Mouse (Mus musculus) liver, embryonic 16.5 days (tissue): ENCODE measurements around the gene Vmn1r168. TPM values are rescaled to one million over a fixed set of nuclear protein-coding genes. Genes with fewer than 3 reads are reported as not detected.
"Not testable (repeated sequence)": the region's sequence is repeated elsewhere in the genome, so short reads cannot be mapped to it uniquely, and the experiment has no call there.

Experiments used
- ATAC-seq: fragments of 200-750 bp; cut with Nextera tagmentation; 2 replicates; pipeline ENCODE4 v1.8.0; 2017; ENCODE audit warnings: low read depth, mild to moderate bottlenecking, moderate number of reproducible peaks, moderate library complexity
- H3K27ac ChIP-seq: fragments of 300-500 bp; sonication (generic); 2 replicates; pipeline ENCODE4 v1.5.1; 2014; ENCODE audit warnings: mild to moderate bottlenecking, low read length
- H3K27me3 ChIP-seq: fragments of 300-500 bp; sonication (generic); 2 replicates; pipeline ENCODE4 v1.6.1; 2014; ENCODE audit warnings: low read depth, low read length, mixed read lengths; ENCODE audit not compliant: control insufficient read depth, insufficient read depth
- H3K36me3 ChIP-seq: fragments of 300-500 bp; sonication (generic); 2 replicates; pipeline ENCODE4 v1.6.1; 2014; ENCODE audit warnings: mild to moderate bottlenecking; ENCODE audit not compliant: control insufficient read depth, insufficient read depth
- H3K4me1 ChIP-seq: fragments of 300-500 bp; sonication (generic); 2 replicates; pipeline ENCODE4 v1.6.1; 2014; ENCODE audit warnings: low read depth, low read length, mixed read lengths; ENCODE audit not compliant: control insufficient read depth
- H3K4me2 ChIP-seq: fragments of 300-500 bp; sonication (generic); 2 replicates; pipeline ENCODE4 v1.6.1; 2014; ENCODE audit warnings: low read depth, low read length, mixed read lengths
- H3K4me3 ChIP-seq: fragments of 300-500 bp; sonication (generic); 2 replicates; pipeline ENCODE4 v1.5.1; 2014; ENCODE audit warnings: low read depth, mild to moderate bottlenecking, low read length
- H3K9ac ChIP-seq: fragments of 300-500 bp; sonication (generic); 2 replicates; pipeline ENCODE4 v1.6.1; 2014; ENCODE audit warnings: low read depth, low read length
- H3K9me3 ChIP-seq: fragments of 300-500 bp; sonication (generic); replicated peaks from 2 replicates; pipeline ENCODE4 v1.6.1; 2016; ENCODE audit warnings: low read length; ENCODE audit not compliant: control insufficient read depth
- WGBS: fragments of 180-500 bp; shearing (Covaris S2); extraction: QIAGEN DNeasy Blood & Tissue Kit; methylation state at CpG from one replicate; pipeline ENCODE4 v1.1.7; 2014; ENCODE audit not compliant: insufficient replicate concordance; 5-methylcytosine and 5-hydroxymethylcytosine counted together
- polyA plus RNA-seq: library from polyadenylated mRNA; unstranded; fragments of >200 nt; fragmentation: Nextera tagmentation; extraction: Ambion mirVana; gene quantifications from 2 replicates; pipeline ENCODE4 v1.2.1, GENCODE M21; 2015

Vmn1r168 gene
- not detected in 2 replicates for polyA plus RNA-seq

- H3K9ac ChIP-seq, H3K36me3 ChIP-seq, H3K4me3 ChIP-seq, H3K9me3 ChIP-seq, H3K4me1 ChIP-seq, H3K27me3 ChIP-seq, H3K4me2 ChIP-seq, ATAC-seq, H3K27ac ChIP-seq: not testable (repeated sequence)
- WGBS = no CpG with 5 or more reads among the region's 1 CpGs
Observed at GRCm38 (mm10) chr7:23539432-23539831, at the start of gene Vmn1r168. Gene Vmn1r168 (plus strand): TSS chr7:23539732.

GRCm38 (mm10) chr7:23507106-23507505, 32.4 kb upstream of the Vmn1r168 start, which contains the start of gene Vmn1r167:
Gene Vmn1r167 (minus strand): TSS chr7:23507206.
- not testable (repeated sequence) for H3K9me3 ChIP-seq, H3K9ac ChIP-seq, H3K27ac ChIP-seq, H3K4me3 ChIP-seq, H3K27me3 ChIP-seq, H3K4me2 ChIP-seq, H3K4me1 ChIP-seq, ATAC-seq, H3K36me3 ChIP-seq
- 60% methylated on average over 2 of the region's 2 CpGs for WGBS

GRCm38 (mm10) chr7:23575226-23575625, 35.7 kb downstream of the Vmn1r168 start, which contains the start of gene Vmn1r169:
Gene Vmn1r169 (plus strand): TSS chr7:23575526.
- 50% methylated on average over 1 of the region's 2 CpGs for WGBS
- not testable (repeated sequence) for H3K4me3 ChIP-seq, H3K4me2 ChIP-seq, H3K9me3 ChIP-seq, H3K9ac ChIP-seq, H3K36me3 ChIP-seq, ATAC-seq, H3K27me3 ChIP-seq, H3K4me1 ChIP-seq, H3K27ac ChIP-seq

Other genes with a start within 250 kb of the Vmn1r168 start
- gene Nlrp4e, start 238.5 kb upstream of the Vmn1r168 start, polyA plus RNA-seq = not detected in 2 replicates
- not detected in 2 replicates for gene Nlrp5, start 153.8 kb upstream of the Vmn1r168 start, polyA plus RNA-seq
- gene Vmn1r167, start 32.5 kb upstream of the Vmn1r168 start, polyA plus RNA-seq = not detected in 2 replicates
- not detected in 2 replicates for gene Vmn1r169, start 35.8 kb downstream of the Vmn1r168 start, polyA plus RNA-seq
- not detected in 2 replicates for gene Vmn1r170, start 66.4 kb downstream of the Vmn1r168 start, polyA plus RNA-seq
- not detected in 2 replicates for gene Vmn1r171, start 91.0 kb downstream of the Vmn1r168 start, polyA plus RNA-seq
- not detected in 2 replicates for gene Vmn1r172, start 118.6 kb downstream of the Vmn1r168 start, polyA plus RNA-seq
- not detected in 2 replicates for gene Vmn1r173, start 161.0 kb downstream of the Vmn1r168 start, polyA plus RNA-seq
- not detected in 2 replicates for gene Vmn1r174, start 212.5 kb downstream of the Vmn1r168 start, polyA plus RNA-seq